Mouse (Mus musculus) neural tube, embryonic 14.5 days (tissue): ENCODE measurements at regions not wholly inside any gene's neighbourhood (a gene's known extent, or its start where the extent isn't known, plus 50 kb on each side); places are given as distances from the start of the nearest gene placed in this dataset.

Experiments used
- ATAC-seq: fragments of 200-750 bp; cut with Nextera tagmentation; 2 replicates; pipeline ENCODE4 v1.8.0; 2017; ENCODE audit warnings: low read depth, mild to moderate bottlenecking, moderate TSS enrichment, moderate library complexity
- H3K27ac ChIP-seq: fragments of 300-500 bp; sonication (generic); 2 replicates; pipeline ENCODE4 v1.5.1; 2014; ENCODE audit warnings: low read depth, mild to moderate bottlenecking, control low read depth, low read length, moderate library complexity, mixed read lengths
- H3K27me3 ChIP-seq: fragments of 300-500 bp; sonication (generic); 2 replicates; pipeline ENCODE4 v1.6.1; 2014; ENCODE audit warnings: low read length; ENCODE audit not compliant: control insufficient read depth, insufficient read depth
- H3K36me3 ChIP-seq: fragments of 300-500 bp; sonication (generic); 2 replicates; pipeline ENCODE4 v1.6.1; 2014; ENCODE audit warnings: low read length, mixed read lengths; ENCODE audit not compliant: control insufficient read depth, insufficient read depth
- H3K4me1 ChIP-seq: fragments of 300-500 bp; sonication (generic); 2 replicates; pipeline ENCODE4 v1.6.1; 2014; ENCODE audit warnings: low read length; ENCODE audit not compliant: control insufficient read depth, insufficient read depth
- H3K4me2 ChIP-seq: fragments of 300-500 bp; sonication (generic); 2 replicates; pipeline ENCODE4 v1.6.1; 2014; ENCODE audit warnings: mild to moderate bottlenecking, low read depth, low read length, control low read depth
- H3K4me3 ChIP-seq: fragments of 300-500 bp; sonication (generic); 2 replicates; pipeline ENCODE4 v1.5.1; 2014; ENCODE audit warnings: low read depth, low read length, control low read depth, mixed read lengths
- H3K9ac ChIP-seq: fragments of 300-500 bp; sonication (generic); replicated peaks from 2 replicates; pipeline ENCODE4 v1.6.1; 2014; ENCODE audit warnings: low read depth, mild to moderate bottlenecking, control low read depth, low read length, mixed read lengths
- H3K9me3 ChIP-seq: fragments of 300-500 bp; sonication (generic); 2 replicates; pipeline ENCODE4 v1.6.1; 2016; ENCODE audit warnings: low read length; ENCODE audit not compliant: control insufficient read depth
- WGBS: fragments of 180-500 bp; shearing (Covaris S2); extraction: QIAGEN DNeasy Blood & Tissue Kit; methylation state at CpG from one replicate; pipeline ENCODE4 v1.1.7; 2014; 5-methylcytosine and 5-hydroxymethylcytosine counted together

- H3K27me3 ChIP-seq = no peaks in the 10 kb centered on the region
- 93% methylated on average over 4 of the region's 4 CpGs for WGBS
- H3K4me1 ChIP-seq = no peaks in the 10 kb centered on the region
- ATAC-seq = no peak
- H3K4me2 ChIP-seq = no peak overlapping the region
- no peaks in the 10 kb centered on the region for H3K36me3 ChIP-seq
- H3K27ac ChIP-seq = no peak overlapping the region
- no peak overlapping the region for H3K9ac ChIP-seq
- no peaks in the 10 kb centered on the region for H3K9me3 ChIP-seq
- no peak overlapping the region for H3K4me3 ChIP-seq
Observed at GRCm38 (mm10) chr17:88116321-88116720, 51.2 kb upstream of the Fbxo11 start.

- H3K9me3 ChIP-seq = no peaks in the 10 kb centered on the region
- H3K36me3 ChIP-seq = no peaks in the 10 kb centered on the region
- no peaks in the 10 kb centered on the region for H3K4me1 ChIP-seq
- H3K27ac ChIP-seq = no peak overlapping the region
- no peak for ATAC-seq
- no peak overlapping the region for H3K4me2 ChIP-seq
- H3K9ac ChIP-seq = no peak overlapping the region
- no peak overlapping the region for H3K4me3 ChIP-seq
- 95% methylated on average over 4 of the region's 4 CpGs for WGBS
- H3K27me3 ChIP-seq = no peaks in the 10 kb centered on the region
Observed at GRCm38 (mm10) chr17:88118714-88119113, 53.6 kb upstream of the Fbxo11 start.

GRCm38 (mm10) chr17:88123711-88124110, 58.6 kb upstream of the Fbxo11 start:
- ATAC-seq = no peak
- Histone ChIP-seq H3K4me1 (no peaks in the 10 kb centered on the region), H3K4me3 (no peak overlapping the region), H3K4me2 (no peak overlapping the region), H3K27ac (no peak overlapping the region), H3K9ac (no peak overlapping the region), H3K27me3 (no peaks in the 10 kb centered on the region), H3K36me3 (no peaks in the 10 kb centered on the region), H3K9me3 (no peaks in the 10 kb centered on the region)
- WGBS = 91% methylated on average over 3 of the region's 3 CpGs

- no peak overlapping the region for H3K9ac ChIP-seq
- no peak overlapping the region for H3K4me3 ChIP-seq
- no peak for ATAC-seq
- no peak overlapping the region for H3K4me2 ChIP-seq
- no peaks in the 10 kb centered on the region for H3K4me1 ChIP-seq
- no peak overlapping the region for H3K27ac ChIP-seq
- H3K36me3 ChIP-seq = no peaks in the 10 kb centered on the region
- no peaks in the 10 kb centered on the region for H3K9me3 ChIP-seq
- WGBS = 88% methylated on average over 2 of the region's 2 CpGs
- no peaks in the 10 kb centered on the region for H3K27me3 ChIP-seq
Observed at GRCm38 (mm10) chr17:88127126-88127525, 62.0 kb upstream of the Fbxo11 start.

GRCm38 (mm10) chr17:88131297-88131696, 66.2 kb upstream of the Fbxo11 start:
- no peaks in the 10 kb centered on the region for H3K9me3 ChIP-seq
- no peaks in the 10 kb centered on the region for H3K36me3 ChIP-seq
- no peak overlapping the region for H3K27ac ChIP-seq
- H3K4me1 ChIP-seq = no peaks in the 10 kb centered on the region
- no peak overlapping the region for H3K4me2 ChIP-seq
- WGBS = 81% methylated on average over 4 of the region's 4 CpGs
- no peak overlapping the region for H3K4me3 ChIP-seq
- no peak overlapping the region for H3K9ac ChIP-seq
- no peaks in the 10 kb centered on the region for H3K27me3 ChIP-seq
- ATAC-seq = no peak

- Histone ChIP-seq H3K4me3 (no peak overlapping the region), H3K9me3 (no peaks in the 10 kb centered on the region), H3K36me3 (no peaks in the 10 kb centered on the region), H3K27ac (no peak overlapping the region), H3K4me2 (no peak overlapping the region), H3K9ac (no peak overlapping the region), H3K4me1 (no peaks in the 10 kb centered on the region), H3K27me3 (no peaks in the 10 kb centered on the region)
- WGBS = 85% methylated on average over 5 of the region's 5 CpGs
- no peak for ATAC-seq
Observed at GRCm38 (mm10) chr17:88131980-88132379, 66.9 kb upstream of the Fbxo11 start.

- Histone ChIP-seq H3K36me3 (no peaks in the 10 kb centered on the region), H3K4me1 (no peaks in the 10 kb centered on the region), H3K4me3 (no peak overlapping the region), H3K27ac (no peak overlapping the region), H3K27me3 (no peaks in the 10 kb centered on the region), H3K4me2 (no peak overlapping the region), H3K9ac (no peak overlapping the region), H3K9me3 (no peaks in the 10 kb centered on the region)
- ATAC-seq = no peak
- 70% methylated on average over 23 of the region's 23 CpGs for WGBS
Observed at GRCm38 (mm10) chr17:88132601-88133346, 67.7 kb upstream of the Fbxo11 start.

- H3K27me3 ChIP-seq = no peaks in the 10 kb centered on the region
- no peaks in the 10 kb centered on the region for H3K4me1 ChIP-seq
- no peaks in the 10 kb centered on the region for H3K9me3 ChIP-seq
- no peak for ATAC-seq
- no peak overlapping the region for H3K4me2 ChIP-seq
- no peak overlapping the region for H3K4me3 ChIP-seq
- 95% methylated on average over 2 of the region's 2 CpGs for WGBS
- H3K27ac ChIP-seq = no peak overlapping the region
- H3K9ac ChIP-seq = no peak overlapping the region
- H3K36me3 ChIP-seq = no peaks in the 10 kb centered on the region
Observed at GRCm38 (mm10) chr17:88134546-88134945, 69.5 kb upstream of the Fbxo11 start.

- 44% methylated on average over 12 of the region's 12 CpGs for WGBS
- Histone ChIP-seq H3K4me2 (no peak overlapping the region), H3K4me3 (no peak overlapping the region), H3K4me1 (no peaks in the 10 kb centered on the region), H3K36me3 (no peaks in the 10 kb centered on the region), H3K27ac (no peak overlapping the region), H3K9ac (no peak overlapping the region), H3K9me3 (no peaks in the 10 kb centered on the region), H3K27me3 (no peaks in the 10 kb centered on the region)
- ATAC-seq = no peak
Observed at GRCm38 (mm10) chr17:88141538-88141937, 76.4 kb upstream of the Fbxo11 start.
